Mouse (Mus musculus): ENCODE measurements around the gene Capn1. TPM values are rescaled to one million over a fixed set of nuclear protein-coding genes. Genes with fewer than 3 reads are reported as not detected.

Capn1 gene
- polyA plus RNA-seq (2012; ENCODE audit: insufficient read depth, insufficient read length, low replicate concordance, missing spikeins), result not detected in 2 replicates

DNA sequence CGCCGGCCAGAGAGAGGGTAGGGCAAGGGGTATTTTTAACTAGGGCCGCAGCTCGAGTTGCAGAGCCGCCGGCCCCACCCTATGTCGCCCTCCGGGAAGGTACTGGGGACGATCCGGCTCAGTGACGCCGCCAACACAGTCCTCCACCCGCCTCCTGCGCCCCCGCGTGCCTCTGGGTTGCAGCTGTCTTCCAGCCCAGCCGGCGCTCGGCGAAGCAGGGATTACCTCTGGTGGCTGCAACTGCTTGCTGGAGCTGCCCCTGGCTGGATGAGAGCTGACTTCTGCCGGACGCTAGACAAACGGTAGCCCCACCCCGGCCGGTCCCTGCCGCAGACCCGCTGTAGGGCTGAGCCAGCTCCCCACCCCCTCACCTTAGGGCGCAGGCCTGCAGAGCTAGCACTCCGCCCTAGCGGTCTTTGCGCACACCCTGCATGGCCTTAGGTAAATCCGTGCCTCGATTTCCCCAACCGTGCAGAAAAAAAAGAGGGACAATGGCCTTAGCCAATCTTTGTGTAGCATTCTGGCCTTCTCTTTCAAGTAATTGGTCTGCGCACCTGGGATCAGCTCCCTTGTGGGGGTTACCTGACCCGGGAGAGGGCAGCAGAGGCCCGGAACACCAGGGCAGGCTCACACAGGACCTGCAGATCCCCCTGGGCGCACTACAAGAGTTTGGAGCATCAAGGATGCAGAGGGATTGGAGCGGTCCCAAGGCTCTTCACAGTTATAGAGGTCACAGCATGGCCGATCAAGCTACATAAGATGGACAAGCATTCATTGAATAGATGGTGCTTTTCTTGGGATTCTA lies at the start of gene Capn1:
Capn1 (minus strand) TSS at position 387 of the 805 bp plus-strand sequence.
- H3K4me1 ChIP-seq (ENCODE audit: control insufficient read depth, insufficient read depth, low read length), result peaks cover 22% of the 10 kb centered on the region
- WGBS, result 4% methylated on average over 40 of the region's 40 CpGs
- H3K27ac ChIP-seq (ENCODE audit: insufficient read depth, low read depth, low read length), result peak within 1 kb of the TSS; percentile 65
- no peak for TF ChIP-seq CTCF (IDR thresholded peaks at IDR 0.05; ENCODE audit: insufficient read depth, low read depth, low read length)
- no peak for TF ChIP-seq POLR2A (IDR thresholded peaks at IDR 0.05; ENCODE audit: insufficient read depth, low read depth, low read length)
- H3K4me3 ChIP-seq (ENCODE audit: insufficient read depth, low read depth, low read length), result peak within 1 kb of the TSS; percentile 63

DNA sequence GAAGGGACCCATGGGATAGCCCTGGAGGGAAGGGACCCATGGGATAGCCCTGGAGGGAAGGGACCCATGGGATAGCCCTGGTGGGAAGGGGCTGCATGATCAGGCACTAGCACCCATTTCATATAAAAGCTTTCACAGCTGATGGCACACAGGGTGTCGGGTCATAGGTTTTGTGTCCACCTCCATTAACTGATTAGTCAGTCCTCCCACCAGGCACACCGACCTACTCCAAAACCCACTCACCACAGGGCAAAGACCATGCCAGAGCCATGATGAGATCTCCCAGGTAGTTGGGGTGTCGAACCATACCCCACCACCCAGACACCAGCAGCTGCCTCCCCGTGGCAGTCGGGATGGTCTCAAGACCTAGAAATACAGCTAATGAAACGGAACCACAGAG lies 47.4 kb upstream of the Capn1 start:
- TF ChIP-seq POLR2A (IDR thresholded peaks at IDR 0.05; ENCODE audit: insufficient read depth, low read depth, low read length) (no peak), CTCF (IDR thresholded peaks at IDR 0.05; ENCODE audit: insufficient read depth, low read depth, low read length) (no peak)
- H3K27ac ChIP-seq (ENCODE audit: insufficient read depth, low read depth, low read length), result no peak overlapping the region
- peaks cover 33% of the 10 kb centered on the region for H3K4me1 ChIP-seq (ENCODE audit: control insufficient read depth, insufficient read depth, low read length)
- H3K4me3 ChIP-seq (ENCODE audit: insufficient read depth, low read depth, low read length), result no peak overlapping the region
- 94% methylated on average over 6 of the region's 6 CpGs for whole genome bisulfite sequencing

DNA sequence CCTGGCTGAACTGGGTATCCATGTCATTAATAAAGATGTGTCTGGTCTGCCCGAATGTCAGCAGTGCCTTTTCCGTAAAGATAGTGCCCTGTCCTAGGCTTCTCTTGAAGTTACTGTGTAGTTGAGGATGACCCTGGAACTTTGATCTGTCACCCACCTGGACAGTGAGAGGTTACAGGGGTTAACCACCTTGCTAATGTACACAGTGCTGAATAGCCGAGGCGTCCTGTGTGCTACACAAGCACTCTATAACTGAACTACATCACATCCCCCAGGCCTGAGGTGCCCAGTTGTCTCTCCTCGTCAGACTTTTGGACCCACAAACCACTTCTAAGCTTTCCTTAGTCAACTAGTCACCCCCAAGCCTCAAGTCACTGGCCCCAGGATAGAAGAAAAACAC lies 46.7 kb upstream of the Capn1 start:
- H3K27ac ChIP-seq (ENCODE audit: insufficient read depth, low read depth, low read length), result no peak overlapping the region
- 60% methylated on average over 5 of the region's 5 CpGs for WGBS
- H3K4me1 ChIP-seq (ENCODE audit: control insufficient read depth, insufficient read depth, low read length), result peaks cover 27% of the 10 kb centered on the region
- TF ChIP-seq POLR2A (IDR thresholded peaks at IDR 0.05; ENCODE audit: insufficient read depth, low read depth, low read length), result no peak
- no peak for TF ChIP-seq CTCF (IDR thresholded peaks at IDR 0.05; ENCODE audit: insufficient read depth, low read depth, low read length)
- peak overlapping the region; percentile 90 for H3K4me3 ChIP-seq (ENCODE audit: insufficient read depth, low read depth, low read length)

DNA sequence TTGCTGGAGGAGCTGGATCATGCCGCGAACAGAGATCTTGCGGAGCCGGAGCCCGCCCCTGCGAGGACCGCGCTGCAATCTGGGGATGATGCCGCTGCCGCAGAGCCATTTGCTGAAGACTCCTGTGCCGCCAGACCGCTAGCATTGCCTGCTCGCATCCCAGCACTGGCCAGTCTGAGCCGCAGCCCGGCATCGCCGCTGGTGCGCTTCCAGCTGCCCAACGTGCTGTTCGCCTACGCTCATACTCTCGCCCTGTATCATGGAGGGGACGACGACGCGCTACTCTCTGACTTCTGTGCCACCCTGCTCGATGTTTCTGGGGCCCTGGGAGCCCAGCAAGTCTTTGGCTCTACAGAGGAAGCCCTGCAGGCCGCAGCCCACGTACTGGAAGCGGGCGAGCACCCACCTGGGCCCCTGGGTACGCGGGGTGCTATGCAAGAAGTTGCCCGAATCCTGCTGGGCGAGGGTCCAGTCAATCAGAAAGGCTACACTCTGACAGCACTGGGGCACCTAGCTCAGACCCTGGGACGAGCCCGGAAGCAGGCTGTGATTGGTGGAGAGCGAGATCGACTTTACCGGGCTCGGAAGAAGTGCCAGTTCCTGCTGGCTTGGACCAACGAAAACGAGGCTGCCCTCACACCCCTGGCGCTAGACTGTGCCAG lies 46.1 kb upstream of the Capn1 start:
- under 1% methylated on average over 44 of the region's 44 CpGs for WGBS
- peak overlapping the region; percentile 90 for H3K4me3 ChIP-seq (ENCODE audit: insufficient read depth, low read depth, low read length)
- peaks cover 20% of the 10 kb centered on the region for H3K4me1 ChIP-seq (ENCODE audit: control insufficient read depth, insufficient read depth, low read length)
- TF ChIP-seq POLR2A (IDR thresholded peaks at IDR 0.05; ENCODE audit: insufficient read depth, low read depth, low read length) (no peak), CTCF (IDR thresholded peaks at IDR 0.05; ENCODE audit: insufficient read depth, low read depth, low read length) (no peak)
- peak overlapping the region; percentile 41 for H3K27ac ChIP-seq (ENCODE audit: insufficient read depth, low read depth, low read length)

DNA sequence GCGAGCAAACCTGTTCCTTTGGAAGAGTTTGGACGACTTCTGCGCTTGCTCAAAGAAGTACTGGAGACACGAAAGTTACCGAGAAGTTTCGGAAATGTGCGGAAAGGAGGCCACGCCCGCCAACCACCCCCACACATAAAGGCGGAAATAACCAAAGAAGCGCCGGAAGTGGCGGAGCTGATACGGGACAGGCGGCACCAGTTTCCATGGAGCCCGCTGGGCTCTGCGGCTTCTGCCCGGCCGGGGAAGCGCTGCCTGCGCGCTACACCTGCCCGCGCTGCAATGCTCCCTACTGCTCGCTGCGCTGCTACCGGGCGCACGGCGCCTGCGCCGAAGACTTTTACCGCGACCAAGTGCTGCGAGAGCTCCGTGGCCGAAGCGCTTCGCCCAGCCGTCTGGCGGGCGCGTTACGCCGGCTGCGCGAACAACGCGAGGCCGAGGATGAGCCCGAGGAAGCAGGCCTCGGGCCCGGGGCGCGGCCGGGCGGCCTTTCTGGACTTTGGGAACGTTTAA lies 45.4 kb upstream of the Capn1 start, which contains the start of gene Znhit2:
Znhit2 (plus strand) TSS at position 172 of the 513 bp plus-strand sequence.
- no peak for TF ChIP-seq CTCF (IDR thresholded peaks at IDR 0.05; ENCODE audit: insufficient read depth, low read depth, low read length)
- peak; percentile 68 for TF ChIP-seq POLR2A (IDR thresholded peaks at IDR 0.05; ENCODE audit: insufficient read depth, low read depth, low read length)
- Histone ChIP-seq H3K4me1 (ENCODE audit: control insufficient read depth, insufficient read depth, low read length) (peaks cover 15% of the 10 kb centered on the region), H3K27ac (ENCODE audit: insufficient read depth, low read depth, low read length) (peak within 1 kb of the TSS; percentile 41), H3K4me3 (ENCODE audit: insufficient read depth, low read depth, low read length) (peak within 1 kb of the TSS; percentile 90)
- WGBS, result under 1% methylated on average over 58 of the region's 58 CpGs

DNA sequence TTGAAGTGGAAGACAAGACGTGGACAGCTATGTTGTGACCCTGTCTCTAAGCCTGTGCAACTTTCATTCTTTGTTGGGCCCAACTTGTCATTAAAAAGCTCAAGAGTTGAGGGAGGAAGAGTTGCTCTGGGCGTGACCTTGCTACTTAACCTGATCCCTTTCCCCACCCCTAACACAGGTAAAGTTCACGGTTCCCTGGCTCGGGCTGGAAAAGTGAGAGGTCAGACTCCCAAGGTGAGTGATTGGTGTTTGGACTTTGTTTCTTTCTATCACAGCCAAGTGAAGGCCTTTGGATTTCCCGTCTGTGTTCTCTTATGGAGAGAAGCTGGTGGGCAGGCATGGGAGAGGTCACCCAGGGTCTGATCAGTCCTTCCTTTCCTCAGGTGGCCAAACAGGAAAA lies 43.3 kb upstream of the Capn1 start:
- TF ChIP-seq POLR2A (IDR thresholded peaks at IDR 0.05; ENCODE audit: insufficient read depth, low read depth, low read length), result no peak
- no peak for TF ChIP-seq CTCF (IDR thresholded peaks at IDR 0.05; ENCODE audit: insufficient read depth, low read depth, low read length)
- Histone ChIP-seq H3K27ac (ENCODE audit: insufficient read depth, low read depth, low read length) (no peak overlapping the region), H3K4me3 (ENCODE audit: insufficient read depth, low read depth, low read length) (no peak overlapping the region), H3K4me1 (ENCODE audit: control insufficient read depth, insufficient read depth, low read length) (peaks cover 15% of the 10 kb centered on the region)
- 82% methylated on average over 5 of the region's 5 CpGs for WGBS

DNA sequence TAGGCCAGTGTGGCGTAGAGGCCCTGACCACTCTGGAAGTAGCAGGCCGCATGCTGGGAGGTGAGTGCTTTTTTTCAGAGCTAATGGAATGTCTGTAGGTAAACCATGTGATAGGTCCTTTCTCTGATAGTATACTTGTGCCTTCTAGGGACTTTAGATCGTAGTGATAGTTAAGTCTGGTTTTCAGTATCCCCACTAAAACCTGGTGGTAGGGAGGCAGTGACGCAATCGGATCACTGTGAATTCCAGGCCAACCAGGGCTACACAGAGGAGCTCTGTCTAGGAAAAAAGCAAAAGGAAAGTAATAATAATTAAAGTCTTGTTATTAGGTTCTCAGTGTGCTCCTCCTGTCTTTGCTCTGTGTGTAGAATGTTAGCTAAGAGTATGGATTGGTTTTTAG lies 42.8 kb upstream of the Capn1 start:
- Histone ChIP-seq H3K4me1 (ENCODE audit: control insufficient read depth, insufficient read depth, low read length) (peaks cover 15% of the 10 kb centered on the region), H3K27ac (ENCODE audit: insufficient read depth, low read depth, low read length) (no peak overlapping the region), H3K4me3 (ENCODE audit: insufficient read depth, low read depth, low read length) (peak overlapping the region; percentile 90)
- TF ChIP-seq POLR2A (IDR thresholded peaks at IDR 0.05; ENCODE audit: insufficient read depth, low read depth, low read length), result no peak
- no peak for TF ChIP-seq CTCF (IDR thresholded peaks at IDR 0.05; ENCODE audit: insufficient read depth, low read depth, low read length)
- 28% methylated on average over 5 of the region's 5 CpGs for WGBS

DNA sequence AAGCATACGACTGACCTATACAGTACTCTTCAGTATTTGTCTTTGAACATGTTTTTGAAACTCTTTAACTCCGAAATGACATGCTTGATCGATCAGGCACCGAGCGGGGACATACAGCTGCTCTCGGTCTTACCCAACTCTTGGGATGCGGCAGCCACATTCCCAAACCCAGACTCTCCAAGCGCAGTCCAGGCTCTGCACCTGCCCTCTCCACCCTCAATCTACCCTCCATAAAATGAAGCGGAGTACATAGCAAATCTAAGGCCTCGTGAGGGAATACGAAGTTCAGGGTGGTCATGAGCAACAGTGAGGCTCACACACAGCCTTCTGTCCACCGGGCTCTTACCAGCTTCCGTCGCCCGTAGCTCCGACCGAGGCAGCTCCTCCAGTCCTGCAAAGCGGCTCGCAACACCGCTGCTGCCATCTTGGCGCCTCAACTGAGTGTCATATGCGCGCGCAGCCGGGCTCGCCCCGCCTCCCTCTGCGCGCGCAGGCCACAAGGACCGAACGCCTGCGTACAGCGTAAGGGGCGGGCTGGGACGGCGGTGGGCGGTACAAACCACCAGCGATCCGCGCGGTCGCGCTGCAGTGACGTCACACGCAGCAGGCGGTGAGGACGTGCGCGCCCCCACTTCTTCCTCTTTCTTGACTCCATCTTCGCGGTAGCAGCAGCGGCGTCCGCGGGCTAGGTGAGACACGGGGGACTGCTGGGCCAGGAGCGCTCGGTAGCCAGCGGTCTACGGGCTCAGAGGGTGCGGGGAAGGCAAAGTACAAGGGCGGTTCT lies 41.8 kb upstream of the Capn1 start, which contains the start of the genes Mrpl49 and Fau:
Mrpl49 (minus strand) TSS at position 473 of the 784 bp plus-strand sequence.
Fau (plus strand) TSS at position 532 of the 784 bp plus-strand sequence.
- TF ChIP-seq CTCF (IDR thresholded peaks at IDR 0.05; ENCODE audit: insufficient read depth, low read depth, low read length) (no peak), POLR2A (IDR thresholded peaks at IDR 0.05; ENCODE audit: insufficient read depth, low read depth, low read length) (peak; percentile 93)
- Histone ChIP-seq H3K27ac (ENCODE audit: insufficient read depth, low read depth, low read length) (peak within 1 kb of the TSS; percentile 67; the same call in 1 of the 2 replicates), H3K4me1 (ENCODE audit: control insufficient read depth, insufficient read depth, low read length) (peaks cover 9% of the 10 kb centered on the region), H3K4me3 (ENCODE audit: insufficient read depth, low read depth, low read length) (peak within 1 kb of the TSS; percentile 90)
- under 1% methylated on average over 63 of the region's 63 CpGs for WGBS
